Mouse (Mus musculus): Measurements from ENCODE around the gene Slfnl1.

DNA sequence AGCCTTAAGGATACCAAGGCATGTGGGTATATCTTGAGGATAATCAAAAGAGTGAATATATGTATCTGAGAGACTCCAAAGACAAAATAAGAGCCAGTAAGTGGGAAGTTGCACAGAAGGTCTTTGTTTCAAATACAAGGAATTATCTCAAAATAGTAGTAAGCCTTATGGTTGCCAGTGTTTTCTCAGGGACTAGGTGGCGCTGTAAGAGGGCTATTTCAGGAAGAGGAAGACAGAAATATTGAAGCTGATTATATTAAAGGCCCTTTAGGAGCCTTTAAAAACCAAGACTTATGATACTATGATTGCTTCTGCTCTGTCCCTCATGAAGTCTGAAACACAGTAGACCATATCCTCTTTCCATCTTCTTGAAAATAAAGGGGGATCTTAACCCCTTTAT, 25.1 kb upstream of the Slfnl1 start:
- no peak for TF ChIP-seq POLR2A (IDR thresholded peaks at IDR 0.05; ENCODE audit: control insufficient read depth, low read depth, low read length)
- TF ChIP-seq CTCF (IDR thresholded peaks at IDR 0.05; ENCODE audit: control insufficient read depth, insufficient read depth, insufficient replicate concordance, low read depth, low read length) = no peak

Data from testis, adult 2 months (tissue).